Mouse (Mus musculus): ENCODE measurements around the gene Tbp. TPM values are rescaled to one million over a fixed set of nuclear protein-coding genes. Genes with fewer than 3 reads are reported as not detected.

The Tbp gene
- 10 to 100 TPM in 1 of 2 experiments, 1 to 10 TPM in 1; 10.0 to 11.6 TPM for total RNA-seq (2021)
- long read RNA-seq, experiment 1, full-length matches to known transcripts = 8 of 11 reads
- long read RNA-seq, experiment 1, partial matches to known transcripts = 0 of 11 reads
- long read RNA-seq, experiment 1, other reads (novel, unspliced or antisense) = 3 of 11 reads
- long read RNA-seq, experiment 2, full-length matches to known transcripts = 3 of 5 reads
- long read RNA-seq, experiment 2, partial matches to known transcripts = 0 of 5 reads
- long read RNA-seq, experiment 2, other reads (novel, unspliced or antisense) = 2 of 5 reads

DNA sequence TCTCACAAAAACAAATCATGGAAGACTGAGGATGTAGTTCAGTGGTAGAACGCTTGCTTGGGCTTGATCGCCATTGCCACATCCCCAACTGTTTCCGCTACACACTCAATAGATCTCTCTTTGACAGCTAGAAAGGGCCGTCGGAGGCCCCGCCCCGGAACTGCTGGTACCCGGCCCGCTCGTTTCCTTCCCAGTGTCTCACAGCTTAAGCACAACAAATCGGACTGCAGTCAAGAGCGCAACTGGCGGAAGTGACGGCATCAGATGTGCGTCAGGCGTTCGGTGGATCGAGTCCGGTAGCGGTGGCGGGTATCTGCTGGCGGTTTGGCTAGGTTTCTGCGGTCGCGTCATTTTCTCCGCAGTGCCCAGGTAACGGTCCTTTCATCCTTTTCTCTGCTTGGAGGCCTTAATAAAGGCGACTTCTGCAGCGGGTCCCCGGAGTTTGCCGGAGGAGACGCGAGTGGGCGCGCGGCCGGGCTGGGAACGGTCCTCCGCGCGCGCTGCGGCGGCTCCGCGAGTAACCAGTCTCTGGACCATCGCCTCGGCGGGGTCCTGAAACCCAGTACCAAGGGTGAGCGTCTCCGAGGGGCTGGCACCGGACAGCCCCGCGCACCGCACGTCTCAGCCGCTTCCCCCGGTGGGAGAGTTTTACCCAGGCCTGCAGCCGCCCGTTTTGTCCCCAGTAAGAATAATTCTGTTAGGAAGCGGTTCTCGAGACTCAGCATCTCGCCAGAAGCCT, at the start of gene Tbp, which contains the start of gene Psmb1:
Tbp (plus strand) TSS at position 233 of the 739 bp plus-strand sequence.
Psmb1 (minus strand) TSS at position 96 of the 739 bp plus-strand sequence.
- peak; percentile 94 for DNase-seq

DNA sequence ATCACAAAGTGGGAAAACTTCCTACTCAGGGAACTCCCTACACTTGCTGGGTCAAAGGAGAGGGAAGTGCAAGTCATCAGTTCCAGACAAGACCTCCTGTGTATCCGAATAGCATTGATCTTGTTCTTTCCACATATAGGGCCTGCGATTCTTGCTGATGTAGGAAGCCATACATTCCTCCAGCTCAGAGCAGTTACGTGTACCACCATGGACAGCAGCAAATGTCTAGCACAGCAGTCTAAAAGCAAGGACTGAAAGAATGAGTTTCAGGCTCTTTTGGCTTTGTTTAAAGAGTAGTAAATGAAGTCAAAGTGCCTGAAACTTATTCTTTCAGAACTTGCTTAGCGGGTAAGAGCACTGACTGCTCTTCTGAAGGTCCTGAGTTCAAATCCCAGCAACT, 44.5 kb upstream of the Tbp start:
- no peak for DNase-seq

DNA sequence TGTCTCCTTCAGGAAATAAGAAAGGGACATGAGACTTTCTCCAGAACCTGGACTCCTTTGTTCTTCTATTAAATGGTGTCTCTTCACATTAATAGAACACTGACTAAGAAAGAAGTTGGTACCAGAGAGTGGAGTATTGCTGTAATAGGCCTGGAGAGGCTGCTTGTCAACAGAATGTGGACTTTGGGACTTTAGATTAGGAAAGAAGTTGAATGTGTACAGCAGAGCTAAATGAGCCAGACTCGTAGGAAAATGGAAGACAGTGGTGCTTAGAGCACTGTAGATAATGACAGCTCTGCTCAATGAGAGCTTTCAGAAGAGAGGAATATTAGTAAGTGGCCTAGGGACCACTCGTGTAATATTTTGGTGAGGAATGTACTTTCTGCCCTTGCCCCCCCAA, 43.1 kb upstream of the Tbp start:
- DNase-seq = no peak

DNA sequence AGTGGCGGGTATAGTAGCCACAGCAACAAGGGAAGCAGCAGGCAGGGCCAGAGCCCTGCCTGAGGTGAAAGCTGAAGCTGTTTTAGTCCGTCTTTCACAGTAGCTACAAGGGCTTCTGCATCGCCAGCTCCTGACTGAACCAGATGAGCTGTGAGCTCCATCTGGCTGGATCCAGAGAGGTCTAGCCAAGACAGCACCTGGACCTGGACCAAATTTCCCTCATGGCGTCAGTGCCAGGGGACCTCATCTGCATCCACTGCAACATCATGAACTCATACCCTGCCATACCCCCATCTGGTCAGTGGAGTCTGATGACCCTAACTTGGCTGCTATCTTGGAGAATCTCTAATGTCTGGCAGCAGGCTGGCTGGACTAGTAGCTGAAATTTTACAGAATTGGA, 39.9 kb upstream of the Tbp start:
- DNase-seq = peak; percentile 14

DNA sequence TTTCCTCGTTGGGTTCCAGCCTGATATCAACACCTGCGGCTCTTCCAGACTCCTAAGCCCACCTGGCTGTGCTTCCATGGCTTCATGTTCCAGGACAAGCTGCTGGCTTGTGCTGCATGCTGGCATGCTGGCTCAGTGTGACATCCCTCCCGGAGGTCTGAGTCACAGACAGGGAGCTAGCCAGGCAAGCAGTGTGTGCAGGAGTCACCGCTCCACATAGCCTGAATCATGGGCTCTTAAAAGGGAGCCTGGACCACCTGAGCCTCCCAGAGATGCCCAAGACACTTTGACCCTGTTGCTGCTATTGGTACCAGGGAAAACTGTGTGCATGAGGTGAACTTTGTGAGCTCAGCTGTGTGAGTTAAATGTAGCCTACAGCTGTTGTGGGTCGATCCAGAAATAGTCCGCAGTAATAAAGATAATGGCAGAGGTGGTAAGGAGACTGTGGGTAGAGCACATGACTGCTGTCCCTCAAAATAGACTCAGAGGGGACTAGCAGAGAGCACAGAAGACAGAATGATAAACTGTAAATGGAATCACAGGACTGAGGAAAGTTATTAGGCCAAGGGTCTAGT, 37.7 kb upstream of the Tbp start:
- DNase-seq = peak; percentile 27

DNA sequence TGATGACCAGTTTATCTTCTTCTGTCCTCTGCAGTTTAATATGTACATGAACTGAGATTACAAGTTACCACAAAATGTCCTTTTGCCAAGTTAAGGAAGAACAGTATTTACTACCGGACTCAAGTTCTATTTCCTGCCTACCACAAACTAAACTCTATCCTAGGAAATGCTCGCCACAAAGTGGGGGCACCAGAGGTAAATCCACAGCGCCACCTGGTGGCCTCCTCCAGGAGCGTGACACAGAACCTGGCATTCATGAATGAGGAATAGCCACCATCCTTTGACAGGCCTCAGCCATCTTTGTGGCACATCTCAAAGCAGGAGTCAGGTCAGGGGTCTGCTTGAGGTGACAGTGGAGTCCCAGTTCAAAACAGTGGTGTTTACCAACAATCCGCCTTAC, 32.0 kb upstream of the Tbp start:
- peak; percentile 83 for DNase-seq

DNA sequence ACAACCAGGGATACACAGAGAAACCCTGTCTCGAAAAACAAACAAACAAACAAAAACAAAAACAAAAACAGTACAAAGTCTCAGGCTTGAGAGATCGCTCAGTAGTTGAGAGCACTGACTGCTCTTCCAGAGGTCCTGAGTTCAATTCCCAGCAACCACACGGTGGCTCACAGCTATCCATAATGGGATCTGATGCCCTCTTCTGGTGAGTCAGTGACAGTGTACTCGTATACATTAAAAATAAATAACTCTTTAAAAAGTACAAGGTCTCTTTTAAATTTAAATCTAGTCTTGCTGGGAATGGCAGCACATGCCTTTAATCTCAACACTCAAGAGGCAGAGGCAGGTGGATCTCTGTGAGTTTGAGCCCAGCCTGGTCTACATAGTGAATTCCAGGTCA, 27.0 kb upstream of the Tbp start:
- DNase-seq = no peak

DNA sequence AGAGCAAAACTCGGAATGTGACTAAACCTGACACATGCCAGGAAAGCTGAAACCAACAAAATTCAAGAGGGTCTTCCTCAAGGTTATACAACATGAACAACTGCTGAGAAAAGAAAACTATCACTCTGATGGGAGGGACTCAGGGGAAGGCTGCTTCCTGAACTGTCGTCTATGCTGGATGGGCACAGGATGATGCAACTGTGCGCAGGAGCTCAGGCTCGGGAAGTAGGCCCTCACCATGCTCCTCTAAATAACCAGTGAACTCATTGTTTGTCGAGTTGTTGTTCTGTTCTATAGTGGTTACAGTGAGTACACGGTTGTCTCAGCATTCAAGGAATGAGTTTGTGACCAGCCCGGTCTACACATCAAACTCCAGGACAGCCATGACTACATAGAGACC, 9.1 kb upstream of the Tbp start:
- DNase-seq = no peak

DNA sequence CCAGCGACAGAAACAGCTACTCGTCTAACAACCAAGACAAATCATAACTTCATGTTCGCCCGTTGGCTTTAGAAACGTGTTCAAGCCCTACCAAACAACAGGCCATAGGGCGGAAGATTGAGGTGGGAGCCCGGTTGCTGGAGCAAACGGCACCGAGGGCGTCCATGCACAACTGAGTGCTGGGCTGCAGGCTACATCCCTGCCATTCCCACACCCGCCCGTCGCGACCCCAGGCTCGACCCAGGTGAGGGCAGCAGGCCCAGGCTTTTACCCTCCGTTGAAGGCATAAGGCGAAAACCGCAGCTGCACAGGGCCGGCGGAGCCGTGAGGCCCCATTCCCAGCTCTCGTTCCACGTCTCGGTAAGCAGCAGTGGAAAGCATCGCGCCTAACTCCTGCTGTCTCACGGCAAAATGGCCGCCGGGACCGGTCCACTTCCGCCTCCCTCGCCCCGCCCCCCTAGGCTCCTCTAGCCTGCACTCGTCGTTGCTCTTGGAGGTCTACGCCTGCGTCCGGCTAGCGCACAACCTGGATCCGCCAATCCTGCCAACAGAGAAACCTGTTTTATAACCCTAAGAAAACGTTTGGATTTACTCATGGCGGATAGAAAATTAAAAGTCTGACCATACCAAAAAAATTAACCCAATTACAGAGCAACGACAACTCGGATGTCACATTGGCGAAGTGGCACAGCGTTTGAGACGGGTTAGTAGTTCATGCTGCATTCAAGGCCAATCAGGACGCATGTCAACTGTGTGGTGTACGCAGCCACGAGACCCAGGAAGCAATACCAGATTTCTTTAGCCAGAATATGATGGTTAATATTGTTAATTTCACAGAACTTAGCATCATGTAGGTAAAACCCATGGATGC, 1.6 kb upstream of the Tbp start:
- peak; percentile 95 for DNase-seq

DNA sequence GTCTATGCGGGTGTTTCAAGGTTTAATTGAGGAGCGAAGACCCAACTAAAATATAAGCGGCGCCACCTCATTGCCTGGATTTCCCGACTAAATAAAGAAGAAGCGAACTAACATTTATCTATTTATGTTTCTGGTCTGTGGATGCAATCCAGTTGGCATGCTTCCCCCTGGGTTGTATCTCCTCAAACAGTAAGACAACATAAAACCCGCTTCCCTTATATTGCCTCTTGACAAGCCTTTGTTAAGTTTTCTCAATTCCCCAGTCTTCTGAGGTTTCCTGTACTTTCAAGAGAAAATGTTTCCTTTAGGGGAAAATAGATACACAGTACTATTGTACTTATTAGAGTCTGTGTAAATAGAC, 955 bp upstream of the Tbp start:
- peak; percentile 14 for DNase-seq

DNA sequence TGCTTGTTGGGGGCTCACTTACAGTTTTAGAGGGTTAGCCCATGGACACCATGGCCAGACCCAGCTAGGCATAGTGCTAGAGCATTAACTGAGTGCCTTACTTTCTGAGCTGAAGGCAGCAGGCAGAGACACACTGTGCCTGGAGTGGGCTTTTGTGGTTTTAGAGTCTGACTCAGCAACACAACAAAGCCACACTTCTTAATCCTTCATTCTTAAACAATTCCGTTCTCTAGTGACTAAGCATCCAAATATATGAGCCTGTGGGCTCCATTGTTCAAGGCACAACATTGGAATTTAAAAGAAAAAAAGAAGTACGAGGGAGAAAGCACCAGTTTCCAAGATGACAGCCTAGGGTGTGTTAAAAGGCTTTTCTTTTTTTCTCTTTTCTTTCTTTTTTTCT, 11.0 kb downstream of the Tbp start:
- no peak for DNase-seq

DNA sequence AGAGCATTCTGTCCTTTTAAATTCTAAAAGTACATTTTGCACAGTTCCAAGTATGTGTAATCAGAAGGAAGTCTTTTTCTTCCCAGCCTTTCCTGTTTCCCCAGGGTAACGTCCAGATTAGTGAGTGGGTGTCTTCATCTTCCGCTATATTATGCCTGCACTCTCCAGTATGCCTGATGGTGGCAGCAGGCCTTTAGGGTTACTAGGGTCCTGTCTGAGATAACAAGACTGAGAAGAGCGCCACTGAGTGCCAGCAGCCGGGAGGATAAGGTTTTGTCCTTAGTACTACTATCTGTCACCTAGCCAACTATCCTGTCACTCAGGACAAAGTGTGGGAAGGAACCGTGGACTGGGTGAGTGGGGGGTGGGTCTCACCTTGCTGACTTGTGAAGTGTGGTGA, 18.1 kb downstream of the Tbp start:
- DNase-seq = no peak

DNA sequence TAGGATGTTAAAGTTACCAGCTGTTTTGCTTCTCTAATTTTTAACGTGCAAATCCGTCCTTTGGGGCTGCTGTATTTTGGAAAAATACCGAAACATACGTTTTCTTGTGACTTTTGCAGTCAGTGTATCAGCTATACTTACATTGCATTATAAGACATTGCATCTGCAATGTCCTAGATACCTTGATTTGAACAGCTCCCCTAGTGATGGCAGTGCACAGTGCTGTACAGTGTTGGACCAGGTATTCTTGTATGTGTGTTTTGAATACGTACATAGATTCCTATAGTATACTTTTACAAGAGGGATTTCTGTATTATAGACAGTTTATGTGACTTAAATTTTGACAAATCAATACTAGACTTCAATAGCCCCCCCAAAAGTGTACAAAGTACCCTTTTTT, 18.5 kb downstream of the Tbp start:
- DNase-seq = no peak

DNA sequence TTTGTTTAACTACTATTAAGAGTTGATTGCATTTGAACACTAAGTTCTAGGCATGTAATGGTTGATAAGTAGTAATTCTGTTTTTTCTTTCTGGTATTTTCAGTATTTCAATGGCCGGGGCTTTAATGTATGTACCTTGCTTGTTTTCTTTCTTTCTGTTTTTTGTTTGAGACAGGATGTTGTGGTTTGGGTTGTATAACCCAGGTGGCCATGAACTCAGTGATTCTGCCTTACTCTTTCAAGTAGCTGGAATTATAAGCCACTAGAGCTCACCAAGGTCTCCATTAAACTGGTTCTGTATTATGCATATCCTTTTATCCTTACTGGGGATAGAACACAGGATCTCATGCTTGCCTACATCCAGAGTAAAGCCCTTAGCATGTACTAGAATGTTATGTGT, 19.1 kb downstream of the Tbp start:
- no peak for DNase-seq

DNA sequence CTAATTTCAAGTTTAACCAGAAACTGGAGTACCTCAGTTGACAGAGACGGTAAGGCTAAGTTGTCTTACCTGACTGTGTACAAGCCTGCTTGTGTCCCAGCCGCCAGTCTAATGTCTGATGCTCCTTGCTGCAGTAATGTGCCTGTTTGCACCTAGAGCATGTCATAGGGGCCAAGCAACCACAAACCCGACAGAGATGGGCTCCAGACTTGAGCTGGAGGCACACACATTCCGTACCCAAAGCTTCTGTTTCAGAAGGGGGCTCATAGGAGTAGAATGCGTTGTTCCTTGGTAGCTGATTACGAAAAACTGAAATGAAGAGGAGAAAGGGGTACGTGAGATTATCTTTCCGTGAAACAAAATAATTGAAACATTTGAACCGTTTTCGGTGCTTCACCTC, 26.6 kb downstream of the Tbp start:
- no peak for DNase-seq

DNA sequence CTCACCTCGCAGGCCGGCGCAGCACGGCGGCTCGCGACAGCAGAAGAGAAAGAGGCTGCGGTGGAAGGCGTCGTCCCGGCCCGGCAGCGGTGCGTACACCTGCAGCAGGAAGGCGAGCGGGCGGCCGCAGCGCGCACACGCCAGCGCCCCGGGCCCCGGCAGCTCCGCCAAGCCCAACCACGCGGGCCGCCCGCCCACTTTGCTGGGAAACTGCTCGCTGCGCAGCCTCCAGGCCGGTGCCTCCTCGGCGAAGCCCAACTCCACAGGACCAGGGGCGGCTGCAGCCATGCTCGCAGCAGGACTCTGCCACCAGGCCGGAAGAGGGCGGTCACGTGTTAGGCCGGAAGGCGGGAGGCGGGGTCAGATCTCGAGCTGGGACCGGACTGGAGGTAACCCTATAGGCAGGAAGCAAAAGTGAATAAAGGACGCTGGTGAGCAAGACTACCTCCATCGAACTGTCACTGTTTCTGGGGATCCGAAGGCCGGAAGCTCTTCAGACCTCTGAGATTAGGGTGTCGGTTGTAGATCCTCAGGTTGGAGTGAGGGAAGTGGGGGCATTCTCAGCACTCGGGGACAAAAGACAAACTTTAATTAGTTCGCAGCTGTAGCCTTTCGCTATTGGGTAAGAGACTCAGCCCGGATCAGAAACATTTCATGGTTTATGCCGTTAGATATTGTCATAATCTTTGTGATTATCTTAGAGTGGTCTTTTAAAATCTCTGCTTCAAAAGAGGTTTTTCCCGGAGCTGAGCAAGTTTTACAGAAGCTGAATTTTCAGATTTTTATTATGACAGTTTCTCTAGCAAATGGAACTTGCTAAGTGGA, 27.5 kb downstream of the Tbp start, which contains the start of gene Pdcd2:
Pdcd2 (minus strand) TSS at position 316 of the 825 bp plus-strand sequence.
- peak; percentile 93 for DNase-seq

DNA sequence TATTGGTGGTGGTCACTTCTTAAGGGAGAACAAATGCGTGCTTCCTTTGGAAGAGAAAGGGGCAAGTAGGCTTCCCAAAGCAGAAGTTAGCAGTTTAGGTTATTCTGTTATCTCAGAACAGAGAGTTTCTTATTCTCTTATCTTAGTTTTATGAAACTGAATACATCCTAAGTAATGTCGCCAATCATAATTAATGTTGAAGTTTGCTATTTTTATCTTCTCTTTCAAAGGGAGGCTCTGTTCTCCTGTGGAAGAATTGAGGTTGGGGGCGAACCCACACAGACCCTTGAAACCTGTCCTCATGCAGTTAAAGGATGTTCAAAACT, 28.1 kb downstream of the Tbp start:
- DNase-seq = no peak

DNA sequence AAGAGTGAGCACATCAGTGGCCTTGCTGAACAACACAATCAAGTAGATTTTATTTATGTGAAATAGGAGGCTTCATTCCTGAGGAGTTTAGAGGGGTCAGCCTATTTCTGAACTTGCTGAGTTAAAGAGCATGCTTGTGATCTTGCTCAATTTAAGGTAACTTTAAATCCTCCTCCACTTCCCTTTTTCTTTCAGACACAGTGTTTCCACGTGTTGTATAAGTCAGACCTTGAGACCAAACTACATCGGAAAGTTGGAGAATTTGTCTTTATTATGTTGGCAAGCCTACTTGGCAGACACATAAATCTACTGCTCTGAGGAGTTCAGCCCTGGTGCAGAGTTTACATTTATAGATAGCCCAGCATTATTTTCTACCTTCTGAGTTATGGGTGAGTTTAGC, 29.2 kb downstream of the Tbp start:
- DNase-seq = no peak

DNA sequence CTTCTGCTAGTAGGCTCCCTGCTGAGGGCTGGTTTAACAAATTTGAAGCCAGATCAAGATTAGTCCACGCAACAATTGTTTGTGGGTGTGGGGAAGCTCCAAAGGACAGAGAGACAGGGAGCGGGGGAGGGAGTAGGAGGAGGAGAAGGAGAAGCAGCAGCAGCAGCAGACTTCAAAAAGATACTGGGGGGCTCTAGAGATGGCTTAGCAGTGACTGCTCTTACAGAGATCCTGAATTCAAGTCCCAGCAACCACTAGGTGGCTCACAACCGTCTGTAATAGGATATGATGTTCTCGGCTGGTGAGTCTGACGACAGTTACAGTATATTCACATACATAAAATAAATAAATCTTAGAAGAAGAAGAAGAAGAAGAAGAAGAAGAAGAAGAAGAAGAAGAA, 30.5 kb downstream of the Tbp start:
- no peak for DNase-seq

DNA sequence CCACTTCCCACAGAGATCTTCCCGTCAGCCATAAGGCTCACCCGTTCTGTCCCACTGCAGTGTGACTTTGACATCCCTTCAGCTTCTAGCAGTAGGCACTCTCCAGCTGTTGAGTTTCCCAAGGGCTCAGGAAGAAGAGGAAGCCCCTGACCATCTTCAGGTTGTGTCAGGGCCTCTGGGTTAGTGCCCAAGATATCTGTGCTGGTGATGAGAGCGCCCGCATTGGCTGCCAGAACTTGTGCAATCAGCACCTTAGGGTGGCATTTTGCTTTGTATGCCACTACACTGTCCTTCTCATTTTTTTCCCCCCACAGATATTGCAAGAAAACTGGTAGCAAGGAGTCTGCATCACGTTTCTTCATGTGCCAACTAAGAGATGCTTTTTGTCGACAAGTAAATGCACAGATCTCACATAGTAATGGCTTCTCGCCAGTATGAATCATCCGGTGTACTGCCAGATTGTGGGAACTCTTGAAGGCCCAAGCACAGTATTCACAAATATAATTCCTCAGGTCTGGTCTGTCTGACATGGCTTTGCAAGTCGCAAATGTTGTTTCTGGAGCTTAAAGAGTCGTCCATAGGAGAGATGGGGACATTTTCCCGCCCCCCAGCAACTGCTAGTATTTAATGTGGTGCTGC, 35.6 kb downstream of the Tbp start:
- DNase-seq = no peak

DNA sequence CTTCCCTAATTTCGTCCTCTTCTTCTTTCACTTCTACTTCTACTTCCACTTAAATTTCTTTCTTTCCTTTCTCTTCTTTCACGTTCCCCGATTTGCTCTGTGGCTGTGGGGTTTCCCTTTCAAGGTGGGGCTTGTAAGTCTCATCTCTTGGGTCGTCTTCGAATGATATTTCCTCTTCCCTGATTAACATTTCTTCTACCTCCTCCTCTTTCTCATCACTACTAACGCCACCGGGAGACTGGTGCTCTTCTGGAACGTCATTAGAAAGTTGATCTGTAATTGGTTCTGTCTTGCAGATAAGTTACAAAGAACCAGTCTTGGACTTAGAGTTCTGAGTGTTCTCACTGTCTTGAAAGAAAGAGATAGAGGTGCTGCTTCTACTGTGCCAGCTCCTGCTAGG, 36.3 kb downstream of the Tbp start:
- no peak for DNase-seq
